Mouse (Mus musculus) limb, embryonic 15.5 days (tissue): Measurements from ENCODE around the gene Gga1. TPM values are rescaled to one million over a fixed set of nuclear protein-coding genes. Genes with fewer than 3 reads are reported as not detected.

Experiments
- ATAC-seq: fragments of 200-750 bp; cut with Nextera tagmentation; 2 replicates; pipeline ENCODE4 v1.8.0; 2017; ENCODE audit warnings: low read depth, moderate TSS enrichment; ENCODE audit not compliant: insufficient number of reproducible peaks, low FRiP score, low TSS enrichment
- H3K27ac ChIP-seq: fragments of 300-500 bp; sonication (generic); 2 replicates; pipeline ENCODE4 v1.5.1; 2015; ENCODE audit warnings: moderate library complexity, mild to moderate bottlenecking, inconsistent platforms
- H3K27me3 ChIP-seq: fragments of 300-500 bp; sonication (generic); 2 replicates; pipeline ENCODE4 v1.6.1; 2015; ENCODE audit warnings: inconsistent platforms
- H3K36me3 ChIP-seq: fragments of 300-500 bp; sonication (generic); 2 replicates; pipeline ENCODE4 v1.6.1; 2015; ENCODE audit warnings: inconsistent platforms
- H3K4me1 ChIP-seq: fragments of 300-500 bp; sonication (generic); 2 replicates; pipeline ENCODE4 v1.6.1; 2015; ENCODE audit warnings: inconsistent platforms
- H3K4me2 ChIP-seq: fragments of 300-500 bp; sonication (generic); 2 replicates; pipeline ENCODE4 v1.6.1; 2015; ENCODE audit warnings: mild to moderate bottlenecking, inconsistent platforms
- H3K4me3 ChIP-seq: fragments of 300-500 bp; sonication (generic); 2 replicates; pipeline ENCODE4 v1.5.1; 2015; ENCODE audit warnings: mild to moderate bottlenecking, inconsistent platforms
- H3K9ac ChIP-seq: fragments of 300-500 bp; sonication (generic); 2 replicates; pipeline ENCODE4 v1.6.1; 2015; ENCODE audit warnings: inconsistent platforms
- H3K9me3 ChIP-seq: fragments of 300-500 bp; sonication (generic); 2 replicates; pipeline ENCODE4 v1.6.1; 2016; ENCODE audit warnings: inconsistent platforms
- WGBS: fragments of 180-500 bp; shearing (Covaris S2); methylation state at CpG from one replicate; pipeline ENCODE4 v1.1.7; 2015; 5-methylcytosine and 5-hydroxymethylcytosine counted together
- polyA plus RNA-seq: library from polyadenylated mRNA; unstranded; fragments of >200 nt; fragmentation: Nextera tagmentation; extraction: Ambion mirVana; gene quantifications from 2 replicates; pipeline ENCODE4 v1.2.1, GENCODE M21; 2015

Gene Gga1
- polyA plus RNA-seq, 1 experiment from 2014 or later = 53.2 TPM

GRCm38 (mm10) chr15:78919914-78920313 lies 42.9 kb downstream of the Gga1 start:
- H3K9ac ChIP-seq = no peak overlapping the region
- peaks cover 27% of the 10 kb centered on the region for H3K36me3 ChIP-seq
- 71% methylated on average over 12 of the region's 12 CpGs for WGBS
- no peaks in the 10 kb centered on the region for H3K9me3 ChIP-seq
- 0 out of 2 replicates have a peak overlapping the region, but pooled peaks have one; percentile 27 for H3K27ac ChIP-seq
- no peak for ATAC-seq
- H3K4me2 ChIP-seq = no peak overlapping the region
- no peaks in the 10 kb centered on the region for H3K27me3 ChIP-seq
- no peak overlapping the region for H3K4me3 ChIP-seq
- H3K4me1 ChIP-seq = peaks cover 30% of the 10 kb centered on the region

- Histone ChIP-seq H3K9me3 (no peaks in the 10 kb centered on the region), H3K27ac (0 out of 2 replicates have a peak overlapping the region, but pooled peaks have one; percentile 9), H3K27me3 (no peaks in the 10 kb centered on the region), H3K4me1 (peaks cover 32% of the 10 kb centered on the region), H3K9ac (no peak overlapping the region), H3K36me3 (peaks cover 21% of the 10 kb centered on the region), H3K4me3 (no peak overlapping the region), H3K4me2 (no peak overlapping the region)
- no peak for ATAC-seq
- 80% methylated on average over 7 of the region's 7 CpGs for WGBS
Measured at GRCm38 (mm10) chr15:78922700-78923099, 45.7 kb downstream of the Gga1 start.

- Histone ChIP-seq H3K9ac (no peak overlapping the region), H3K36me3 (peaks cover 17% of the 10 kb centered on the region), H3K4me2 (no peak overlapping the region), H3K27me3 (no peaks in the 10 kb centered on the region), H3K27ac (peak overlapping the region; percentile 66; the same call in 1 of the 2 replicates), H3K4me1 (peaks cover 39% of the 10 kb centered on the region), H3K4me3 (no peak overlapping the region), H3K9me3 (no peaks in the 10 kb centered on the region)
- WGBS = 40% methylated on average over 6 of the region's 6 CpGs
- no peak for ATAC-seq
Measured at GRCm38 (mm10) chr15:78923585-78923984, 46.6 kb downstream of the Gga1 start.

GRCm38 (mm10) chr15:78925129-78925528 lies 48.1 kb downstream of the Gga1 start:
- no peak overlapping the region for H3K9ac ChIP-seq
- H3K36me3 ChIP-seq = peaks cover 15% of the 10 kb centered on the region
- H3K4me3 ChIP-seq = no peak overlapping the region
- no peaks in the 10 kb centered on the region for H3K9me3 ChIP-seq
- H3K4me2 ChIP-seq = no peak overlapping the region
- H3K27ac ChIP-seq = peak overlapping the region; percentile 96
- no peaks in the 10 kb centered on the region for H3K27me3 ChIP-seq
- 55% methylated on average over 8 of the region's 8 CpGs for WGBS
- H3K4me1 ChIP-seq = peaks cover 50% of the 10 kb centered on the region
- no peak for ATAC-seq

- peak; percentile 90 for ATAC-seq
- Histone ChIP-seq H3K36me3 (peaks cover 19% of the 10 kb centered on the region), H3K4me3 (peak within 1 kb of the TSS; percentile 61), H3K9me3 (no peaks in the 10 kb centered on the region), H3K27ac (peak within 1 kb of the TSS; percentile 96), H3K4me2 (peak within 1 kb of the TSS; percentile 65), H3K9ac (peak within 1 kb of the TSS; percentile 70), H3K4me1 (peaks cover 55% of the 10 kb centered on the region), H3K27me3 (no peaks in the 10 kb centered on the region)
- WGBS = 5% methylated on average over 20 of the region's 20 CpGs
Measured at GRCm38 (mm10) chr15:78926021-78926919, 49.3 kb downstream of the Gga1 start, which contains the start of gene Lgals1. Lgals1 (plus strand) TSS chr15:78926725.

GRCm38 (mm10) chr15:78927021-78927787 lies 50.2 kb downstream of the Gga1 start:
- Histone ChIP-seq H3K4me2 (peak overlapping the region; percentile 65), H3K27me3 (no peaks in the 10 kb centered on the region), H3K4me1 (peaks cover 58% of the 10 kb centered on the region), H3K27ac (peak overlapping the region; percentile 96), H3K36me3 (peaks cover 19% of the 10 kb centered on the region), H3K9ac (peak overlapping the region; percentile 70), H3K4me3 (peak overlapping the region; percentile 61), H3K9me3 (no peaks in the 10 kb centered on the region)
- ATAC-seq = no peak
- WGBS = 10% methylated on average over 15 of the region's 15 CpGs

- Histone ChIP-seq H3K27me3 (no peaks in the 10 kb centered on the region), H3K4me3 (peak overlapping the region; percentile 61), H3K9ac (peak overlapping the region; percentile 70), H3K4me1 (peaks cover 58% of the 10 kb centered on the region), H3K9me3 (no peaks in the 10 kb centered on the region), H3K36me3 (peaks cover 19% of the 10 kb centered on the region), H3K4me2 (peak overlapping the region; percentile 65), H3K27ac (peak overlapping the region; percentile 96)
- ATAC-seq = peak; percentile 48
- under 1% methylated on average over 32 of the region's 35 CpGs for WGBS
Measured at GRCm38 (mm10) chr15:78927788-78928457, 50.9 kb downstream of the Gga1 start.

GRCm38 (mm10) chr15:78928539-78928938 lies 51.5 kb downstream of the Gga1 start:
- H3K4me1 ChIP-seq = peaks cover 52% of the 10 kb centered on the region
- no peak for ATAC-seq
- H3K27me3 ChIP-seq = no peaks in the 10 kb centered on the region
- no peak overlapping the region for H3K9ac ChIP-seq
- H3K9me3 ChIP-seq = no peaks in the 10 kb centered on the region
- H3K4me3 ChIP-seq = peak overlapping the region; percentile 61
- peak overlapping the region; percentile 96 for H3K27ac ChIP-seq
- H3K4me2 ChIP-seq = peak overlapping the region; percentile 65
- WGBS = 46% methylated on average over 8 of the region's 8 CpGs
- H3K36me3 ChIP-seq = peaks cover 19% of the 10 kb centered on the region

- WGBS = 84% methylated on average over 6 of the region's 6 CpGs
- Histone ChIP-seq H3K4me2 (no peak overlapping the region), H3K4me1 (peaks cover 49% of the 10 kb centered on the region), H3K4me3 (no peak overlapping the region), H3K27ac (0 out of 2 replicates have a peak overlapping the region, but pooled peaks have one; percentile 33), H3K27me3 (no peaks in the 10 kb centered on the region), H3K9ac (no peak overlapping the region), H3K36me3 (peaks cover 19% of the 10 kb centered on the region), H3K9me3 (no peaks in the 10 kb centered on the region)
- no peak for ATAC-seq
Measured at GRCm38 (mm10) chr15:78930192-78930706, 53.3 kb downstream of the Gga1 start.

GRCm38 (mm10) chr15:78930801-78931426 lies 53.9 kb downstream of the Gga1 start:
- H3K4me1 ChIP-seq = peaks cover 49% of the 10 kb centered on the region
- no peaks in the 10 kb centered on the region for H3K9me3 ChIP-seq
- no peak overlapping the region for H3K9ac ChIP-seq
- H3K27me3 ChIP-seq = no peaks in the 10 kb centered on the region
- H3K27ac ChIP-seq = peak overlapping the region; percentile 57
- no peak overlapping the region for H3K4me2 ChIP-seq
- no peak overlapping the region for H3K4me3 ChIP-seq
- 81% methylated on average over 7 of the region's 7 CpGs for WGBS
- peaks cover 19% of the 10 kb centered on the region for H3K36me3 ChIP-seq
- ATAC-seq = no peak

GRCm38 (mm10) chr15:78931577-78931976 lies 54.6 kb downstream of the Gga1 start:
- WGBS = 27% methylated on average over 3 of the region's 3 CpGs
- Histone ChIP-seq H3K36me3 (peaks cover 20% of the 10 kb centered on the region), H3K27ac (peak overlapping the region; percentile 38; the same call in 1 of the 2 replicates), H3K9me3 (no peaks in the 10 kb centered on the region), H3K4me3 (no peak overlapping the region), H3K27me3 (no peaks in the 10 kb centered on the region), H3K4me1 (peaks cover 48% of the 10 kb centered on the region), H3K4me2 (no peak overlapping the region), H3K9ac (no peak overlapping the region)
- no peak for ATAC-seq
